Mouse (Mus musculus) heart, adult 8-10 months (tissue): ENCODE measurements at regions not wholly inside any gene's neighbourhood (a gene's known extent, or its start where the extent isn't known, plus 50 kb on each side); places are given as distances from the start of the nearest gene placed in this dataset.

Experiments used
- DNase-seq: peaks from one replicate; pipeline ENCODE4 v3.0.0; 2022; ENCODE audit warnings: low spot score

GRCm38 (mm10) chr10:96499274-96499673 lies 117.5 kb upstream of the Btg1 start:
- DNase-seq, result no peak

GRCm38 (mm10) chr10:96502090-96502728 lies 114.6 kb upstream of the Btg1 start:
- DNase-seq, result no peak

GRCm38 (mm10) chr10:96502736-96503135 lies 114.1 kb upstream of the Btg1 start:
- DNase-seq, result no peak

GRCm38 (mm10) chr10:96504340-96504739 lies 112.5 kb upstream of the Btg1 start:
- no peak for DNase-seq

GRCm38 (mm10) chr10:96515164-96515922 lies 101.5 kb upstream of the Btg1 start:
- DNase-seq, result no peak

GRCm38 (mm10) chr10:96515923-96516258 lies 100.9 kb upstream of the Btg1 start:
- DNase-seq, result no peak

GRCm38 (mm10) chr10:96519411-96519810 lies 97.4 kb upstream of the Btg1 start:
- no peak for DNase-seq

GRCm38 (mm10) chr10:96520995-96521760 lies 95.6 kb upstream of the Btg1 start:
- DNase-seq, result no peak

GRCm38 (mm10) chr10:96523967-96524801 lies 92.6 kb upstream of the Btg1 start:
- DNase-seq, result no peak

- no peak for DNase-seq
Observed at GRCm38 (mm10) chr10:96527864-96528263, 88.9 kb upstream of the Btg1 start.

GRCm38 (mm10) chr10:96534547-96535124 lies 82.2 kb upstream of the Btg1 start:
- no peak for DNase-seq

- DNase-seq, result no peak
Observed at GRCm38 (mm10) chr10:96535461-96535860, 81.3 kb upstream of the Btg1 start.

GRCm38 (mm10) chr10:96540828-96541227 lies 76.0 kb upstream of the Btg1 start:
- no peak for DNase-seq

GRCm38 (mm10) chr10:96545312-96545711 lies 71.5 kb upstream of the Btg1 start:
- DNase-seq, result no peak

- no peak for DNase-seq
Observed at GRCm38 (mm10) chr10:96545761-96546388, 70.9 kb upstream of the Btg1 start.

GRCm38 (mm10) chr10:96549651-96550050 lies 67.2 kb upstream of the Btg1 start:
- DNase-seq, result no peak

GRCm38 (mm10) chr10:96550266-96550665 lies 66.5 kb upstream of the Btg1 start:
- peak; percentile 34 for DNase-seq

- DNase-seq, result no peak
Observed at GRCm38 (mm10) chr10:96557336-96557735, 59.5 kb upstream of the Btg1 start.

GRCm38 (mm10) chr10:96565343-96565742 lies 51.5 kb upstream of the Btg1 start:
- DNase-seq, result no peak
